Mouse (Mus musculus) heart, embryonic 16.5 days (tissue): ENCODE measurements at regions not wholly inside any gene's neighbourhood (a gene's known extent, or its start where the extent isn't known, plus 50 kb on each side); places are given as distances from the start of the nearest gene placed in this dataset.
"Not testable (repeated sequence)": the region's sequence is repeated elsewhere in the genome, so short reads cannot be mapped to it uniquely, and the experiment has no call there.

Experiments used
- ATAC-seq: fragments of 200-750 bp; cut with Nextera tagmentation; replicated peaks from 2 replicates; pipeline ENCODE4 v1.8.0; 2017; ENCODE audit warnings: moderate number of reproducible peaks; ENCODE audit not compliant: insufficient read depth, low FRiP score; ENCODE audit errors: extremely low read depth
- H3K27ac ChIP-seq: fragments of 300-500 bp; sonication (generic); 2 replicates; pipeline ENCODE4 v1.5.1; 2014; ENCODE audit warnings: mild to moderate bottlenecking, low read length, control low read depth, moderate library complexity
- H3K27me3 ChIP-seq: fragments of 300-500 bp; sonication (generic); 2 replicates; pipeline ENCODE4 v1.6.1; 2014; ENCODE audit warnings: low read length, mixed read lengths; ENCODE audit not compliant: control insufficient read depth, insufficient read depth
- H3K36me3 ChIP-seq: fragments of 300-500 bp; sonication (generic); 2 replicates; pipeline ENCODE4 v1.6.1; 2014; ENCODE audit not compliant: control insufficient read depth, insufficient read depth
- H3K4me1 ChIP-seq: fragments of 300-500 bp; sonication (generic); 2 replicates; pipeline ENCODE4 v1.6.1; 2014; ENCODE audit warnings: low read length, mixed read lengths; ENCODE audit not compliant: control insufficient read depth, insufficient read depth
- H3K4me2 ChIP-seq: fragments of 300-500 bp; sonication (generic); 2 replicates; pipeline ENCODE4 v1.6.1; 2014; ENCODE audit warnings: low read depth, mild to moderate bottlenecking, control low read depth, low read length
- H3K4me3 ChIP-seq: fragments of 300-500 bp; sonication (generic); 2 replicates; pipeline ENCODE4 v1.5.1; 2014; ENCODE audit warnings: mild to moderate bottlenecking, control low read depth, low read length
- H3K9ac ChIP-seq: fragments of 300-500 bp; sonication (generic); 2 replicates; pipeline ENCODE4 v1.6.1; 2014; ENCODE audit warnings: low read length, control low read depth
- H3K9me3 ChIP-seq: fragments of 300-500 bp; sonication (generic); replicated peaks from 2 replicates; pipeline ENCODE4 v1.6.1; 2016; ENCODE audit warnings: low read length; ENCODE audit not compliant: control insufficient read depth
- WGBS: fragments of 180-500 bp; shearing (Covaris S2); extraction: QIAGEN DNeasy Blood & Tissue Kit; methylation state at CpG from one replicate; pipeline ENCODE4 v1.1.7; 2014; 5-methylcytosine and 5-hydroxymethylcytosine counted together

DNA sequence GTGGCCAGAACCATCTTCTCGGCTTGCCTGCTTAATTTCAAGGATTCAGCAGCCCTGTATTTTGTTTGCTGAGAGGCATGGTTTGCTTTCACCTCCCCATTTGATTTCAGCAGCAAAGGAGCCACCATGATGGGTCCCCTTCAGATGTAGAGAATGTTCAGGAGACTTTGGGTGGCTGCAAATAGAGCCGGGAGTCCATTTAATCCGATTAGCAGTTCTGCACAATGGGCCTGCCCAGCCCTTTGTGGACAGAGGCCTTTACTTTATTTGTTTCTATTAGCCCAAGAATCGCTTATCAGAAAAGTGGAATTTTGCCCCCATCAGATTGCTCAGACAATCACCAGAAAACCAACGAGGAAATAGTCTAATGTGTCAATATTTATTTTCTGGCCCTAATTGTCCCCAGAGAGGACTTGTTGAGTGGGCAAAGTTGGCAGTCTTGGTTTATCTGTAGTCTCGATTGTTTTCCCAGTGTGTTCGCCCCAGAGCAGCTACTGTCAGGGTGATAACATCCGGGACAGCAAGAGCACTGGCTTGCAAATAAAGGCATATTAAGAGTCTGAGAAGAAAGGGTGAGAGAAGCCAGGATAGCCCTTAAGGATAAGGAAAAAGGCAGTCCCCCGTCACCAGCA is 130.6 kb upstream of the Kiz start:
- Histone ChIP-seq H3K27ac (no peak overlapping the region), H3K4me1 (no peaks in the 10 kb centered on the region), H3K4me2 (no peak overlapping the region), H3K4me3 (no peak overlapping the region), H3K27me3 (no peaks in the 10 kb centered on the region), H3K36me3 (no peaks in the 10 kb centered on the region), H3K9me3 (no peaks in the 10 kb centered on the region), H3K9ac (no peak overlapping the region)
- no peak for ATAC-seq
- WGBS: 35% methylated on average over 9 of the region's 9 CpGs

DNA sequence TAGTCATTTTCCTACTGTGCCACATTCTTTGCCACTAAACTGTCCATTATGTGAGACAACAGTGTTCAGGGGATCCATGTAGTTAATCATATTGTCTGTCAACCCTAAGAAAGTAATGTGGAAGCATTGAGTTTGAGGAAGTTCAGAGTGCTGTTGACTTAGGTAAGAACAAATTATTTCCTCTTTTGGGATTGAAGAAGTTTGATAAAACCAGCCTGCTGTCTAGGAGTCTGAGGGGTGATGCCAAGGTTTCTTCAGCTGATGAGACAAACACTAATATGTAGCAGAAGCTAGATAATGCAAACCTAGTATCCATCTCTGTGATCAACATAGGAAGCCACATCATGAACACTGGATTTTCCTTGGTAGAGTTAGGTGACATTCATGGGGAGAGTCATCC is 127.0 kb upstream of the Kiz start:
- Histone ChIP-seq H3K36me3 (no peaks in the 10 kb centered on the region), H3K4me1 (no peaks in the 10 kb centered on the region)

DNA sequence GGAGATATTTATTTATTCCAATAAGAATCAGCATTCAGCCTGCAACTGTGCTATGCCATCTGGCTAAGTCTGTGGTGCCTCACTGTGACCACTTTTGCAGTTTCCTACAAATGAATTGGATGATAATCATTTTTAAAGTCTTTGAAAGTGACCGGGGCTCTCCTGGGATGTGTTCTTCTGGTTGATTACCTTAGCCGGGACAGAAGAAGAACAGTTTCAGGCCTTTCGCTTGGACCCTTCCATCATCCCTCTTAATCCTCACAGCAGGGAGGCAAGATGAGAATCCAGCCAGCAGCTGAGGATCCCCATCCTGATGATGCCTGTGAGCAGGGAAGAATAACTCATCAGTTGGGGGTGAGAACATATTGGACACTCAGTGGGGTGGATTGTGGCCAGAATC is 124.6 kb upstream of the Kiz start:
- Histone ChIP-seq H3K4me2 (no peak overlapping the region), H3K9ac (no peak overlapping the region), H3K27me3 (no peaks in the 10 kb centered on the region), H3K9me3 (no peaks in the 10 kb centered on the region), H3K36me3 (no peaks in the 10 kb centered on the region), H3K4me3 (no peak overlapping the region), H3K27ac (no peak overlapping the region), H3K4me1 (no peaks in the 10 kb centered on the region)
- ATAC-seq: no peak
- WGBS: 78% methylated on average over 3 of the region's 3 CpGs

More for the DNA sequence above, 127.0 kb upstream of the Kiz start:
- no peaks in the 10 kb centered on the region for H3K9me3 ChIP-seq
- H3K4me2 ChIP-seq: no peak overlapping the region
- no peaks in the 10 kb centered on the region for H3K27me3 ChIP-seq
- no peak overlapping the region for H3K9ac ChIP-seq
- H3K27ac ChIP-seq: no peak overlapping the region
- ATAC-seq: no peak
- H3K4me3 ChIP-seq: no peak overlapping the region

DNA sequence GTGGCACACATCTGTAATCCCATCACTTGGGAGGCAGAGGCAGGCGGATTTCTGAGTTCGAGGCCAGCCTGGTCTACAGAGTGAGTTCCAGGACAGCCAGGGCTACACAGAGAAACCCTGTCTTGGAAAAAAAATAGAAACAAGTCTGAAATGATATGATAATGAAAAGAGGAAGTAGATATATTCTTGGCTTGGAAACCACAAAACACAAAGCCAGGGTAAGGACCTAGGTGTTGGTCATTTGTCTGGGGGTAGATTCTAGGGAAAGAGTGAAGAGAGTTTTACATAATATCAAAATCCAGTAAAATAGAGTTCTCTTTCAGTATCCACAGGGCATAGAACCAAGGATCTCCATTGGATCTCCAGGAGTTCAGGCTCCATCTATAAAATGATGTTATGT is 122.8 kb upstream of the Kiz start:
- not testable (repeated sequence) for ATAC-seq, H3K27me3 ChIP-seq, H3K4me3 ChIP-seq, H3K9ac ChIP-seq, H3K4me2 ChIP-seq, H3K36me3 ChIP-seq, H3K4me1 ChIP-seq, H3K9me3 ChIP-seq, H3K27ac ChIP-seq
- 93% methylated on average over 2 of the region's 2 CpGs for WGBS

DNA sequence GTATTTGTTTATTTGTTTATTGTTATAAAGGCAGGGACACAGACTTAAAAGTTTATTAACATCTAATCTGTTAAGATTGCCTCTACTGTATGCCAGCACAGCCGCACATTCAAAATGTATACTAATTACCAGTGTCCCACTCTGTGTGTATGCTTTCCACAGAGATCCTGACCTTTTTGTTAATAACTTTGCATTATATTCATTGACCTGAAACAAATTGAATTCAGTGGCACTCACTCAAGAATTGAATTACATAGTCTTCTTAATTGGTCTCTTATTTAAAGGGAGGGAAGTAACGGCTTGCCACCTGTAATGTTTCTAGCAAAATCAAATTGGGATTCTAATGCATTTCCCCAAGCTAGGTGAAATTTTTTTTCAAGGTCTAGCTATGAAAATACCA is 111.3 kb upstream of the Kiz start:
- H3K4me3 ChIP-seq: no peak overlapping the region
- no peaks in the 10 kb centered on the region for H3K27me3 ChIP-seq
- H3K4me2 ChIP-seq: no peak overlapping the region
- ATAC-seq: no peak
- no peaks in the 10 kb centered on the region for H3K4me1 ChIP-seq
- H3K9me3 ChIP-seq: no peaks in the 10 kb centered on the region
- no peak overlapping the region for H3K9ac ChIP-seq
- no peak overlapping the region for H3K27ac ChIP-seq
- WGBS: 92% methylated on average over 2 of the region's 2 CpGs
- no peaks in the 10 kb centered on the region for H3K36me3 ChIP-seq

DNA sequence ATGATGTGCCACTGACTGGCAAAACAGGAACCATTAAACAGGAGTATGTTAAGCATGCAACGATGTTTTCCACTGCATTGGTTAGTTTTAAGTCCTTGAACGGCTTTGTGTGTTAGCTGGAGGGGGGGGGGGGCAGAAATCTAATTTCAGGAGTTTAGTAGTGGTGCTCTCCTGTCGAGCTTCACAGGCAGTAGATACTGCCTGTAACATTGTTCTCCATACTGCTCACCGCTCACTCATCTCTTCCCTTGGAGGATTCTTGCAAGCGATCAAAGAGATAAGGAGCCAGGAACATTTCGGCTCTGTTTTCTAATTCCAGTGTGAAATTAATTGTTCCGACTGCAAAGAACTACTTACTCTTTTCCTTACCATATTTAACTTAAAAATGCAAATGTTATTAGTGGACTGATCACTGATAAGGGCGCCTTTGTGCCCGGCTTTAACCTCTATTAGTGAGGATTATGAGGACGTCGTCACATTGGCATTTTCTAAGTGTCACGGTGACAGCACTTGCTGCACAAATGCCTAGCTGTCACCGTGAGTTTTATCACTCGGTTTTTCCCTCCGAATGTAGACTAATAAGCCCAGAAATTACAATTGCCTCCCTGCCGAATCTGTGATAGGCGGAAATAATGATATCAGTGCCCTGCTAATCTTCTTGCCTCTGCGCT is 110.5 kb upstream of the Kiz start:
- WGBS: 49% methylated on average over 18 of the region's 18 CpGs
- Histone ChIP-seq H3K9me3 (no peaks in the 10 kb centered on the region), H3K4me2 (peak overlapping the region; percentile 61), H3K27me3 (no peaks in the 10 kb centered on the region), H3K9ac (0 out of 2 replicates have a peak overlapping the region, but pooled peaks have one; percentile 8), H3K4me3 (peak overlapping the region; percentile 39), H3K27ac (no peak overlapping the region), H3K4me1 (no peaks in the 10 kb centered on the region), H3K36me3 (no peaks in the 10 kb centered on the region)
- ATAC-seq: no peak

DNA sequence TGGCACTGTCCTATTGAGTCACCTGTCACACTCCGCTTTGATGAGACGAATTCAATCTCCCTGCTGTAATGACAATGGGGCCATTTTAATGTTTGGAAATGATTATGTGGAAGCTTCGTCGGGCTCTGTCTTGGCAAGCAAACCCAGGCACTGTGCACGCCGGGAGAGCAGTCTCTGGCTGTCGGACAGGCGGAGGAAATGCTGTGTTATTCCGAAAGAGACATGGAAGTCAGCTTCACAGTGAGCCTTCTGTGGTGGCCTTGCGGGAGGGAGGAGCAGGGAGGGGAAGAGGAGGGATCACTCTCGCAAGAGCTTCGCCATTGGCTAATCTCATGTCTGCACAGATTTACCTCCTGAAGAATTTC is 110.0 kb upstream of the Kiz start:
- Histone ChIP-seq H3K4me2 (peak overlapping the region; percentile 61), H3K4me1 (no peaks in the 10 kb centered on the region), H3K27ac (no peak overlapping the region), H3K36me3 (no peaks in the 10 kb centered on the region), H3K9ac (0 out of 2 replicates have a peak overlapping the region, but pooled peaks have one; percentile 8), H3K27me3 (no peaks in the 10 kb centered on the region), H3K4me3 (peak overlapping the region; percentile 39), H3K9me3 (no peaks in the 10 kb centered on the region)
- ATAC-seq: peak; percentile 41; the same call in 1 of the 2 replicates
- WGBS: 40% methylated on average over 12 of the region's 12 CpGs

DNA sequence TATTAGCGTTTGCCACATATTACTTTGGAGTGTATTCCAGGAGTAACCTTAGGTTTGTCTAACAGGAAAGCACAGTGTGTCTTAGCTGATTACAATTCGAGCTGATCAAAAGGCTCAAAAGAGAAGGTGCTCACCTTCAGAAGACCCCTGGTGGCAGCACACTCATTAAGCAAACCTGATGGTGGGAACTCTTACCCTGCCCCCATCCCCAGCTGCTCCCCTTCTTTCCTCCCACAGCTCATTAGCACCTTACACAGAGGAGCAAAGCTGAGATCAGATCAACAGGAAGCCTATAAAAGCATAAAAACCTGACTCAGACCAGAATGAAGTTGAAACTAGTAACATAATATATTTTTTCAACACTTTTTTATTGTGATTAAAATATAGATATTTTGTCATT is 101.7 kb upstream of the Kiz start:
- WGBS: 25% methylated on average over 2 of the region's 2 CpGs
- ATAC-seq: no peak
- no peaks in the 10 kb centered on the region for H3K27me3 ChIP-seq
- H3K9ac ChIP-seq: no peak overlapping the region
- H3K9me3 ChIP-seq: no peaks in the 10 kb centered on the region
- H3K4me1 ChIP-seq: no peaks in the 10 kb centered on the region
- no peak overlapping the region for H3K4me3 ChIP-seq
- no peak overlapping the region for H3K27ac ChIP-seq
- H3K36me3 ChIP-seq: no peaks in the 10 kb centered on the region
- H3K4me2 ChIP-seq: no peak overlapping the region

DNA sequence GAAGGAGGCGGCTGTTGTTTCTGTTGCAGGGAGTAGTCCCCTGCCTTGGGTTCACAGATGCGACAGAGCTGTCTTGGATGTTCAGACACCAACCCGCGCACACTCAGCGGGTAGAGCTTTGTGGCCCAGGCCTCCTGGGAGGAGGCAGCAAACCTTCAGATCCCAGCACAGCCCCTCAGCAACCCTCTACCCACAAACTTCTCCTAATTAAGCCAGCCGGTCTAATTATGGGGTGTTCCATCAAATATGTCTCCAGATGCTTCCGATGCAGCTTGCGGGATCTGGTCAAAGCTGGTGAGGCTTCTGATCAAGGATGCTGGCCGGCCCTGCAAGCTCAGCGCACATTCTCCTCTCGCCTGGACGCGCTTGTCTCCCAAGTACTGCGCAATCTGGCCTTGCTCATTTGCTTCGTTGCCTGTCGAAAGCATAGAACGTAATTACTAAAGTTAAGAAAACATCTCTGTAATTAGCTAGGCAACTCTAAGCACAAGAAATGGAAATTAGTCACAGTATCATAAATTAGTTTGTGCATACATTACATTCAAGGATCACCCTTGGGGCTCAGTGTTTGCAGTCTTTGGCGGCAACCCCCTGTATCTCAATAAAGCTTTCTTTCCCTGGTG is 92.0 kb upstream of the Kiz start:
- no peak overlapping the region for H3K4me3 ChIP-seq
- H3K4me1 ChIP-seq: no peaks in the 10 kb centered on the region
- H3K4me2 ChIP-seq: no peak overlapping the region
- no peak for ATAC-seq
- no peaks in the 10 kb centered on the region for H3K9me3 ChIP-seq
- H3K9ac ChIP-seq: no peak overlapping the region
- no peaks in the 10 kb centered on the region for H3K27me3 ChIP-seq
- no peak overlapping the region for H3K27ac ChIP-seq
- H3K36me3 ChIP-seq: no peaks in the 10 kb centered on the region
- 63% methylated on average over 18 of the region's 18 CpGs for WGBS
